Mouse (Mus musculus): ENCODE data around the gene Hoxc5.
A peak's percentile ranks its signal among the peaks of the same experiment; 100 is the strongest.

Gene Hoxc5

GRCm38 (mm10) chr15:103038701-103039480, 71.6 kb downstream of the Hoxc5 start:
- DNase-seq (ENCODE audit: low read depth, low spot score), result no peak

- DNase-seq (ENCODE audit: low read depth, low spot score), result no peak
Observed at GRCm38 (mm10) chr15:103039609-103040008, 72.4 kb downstream of the Hoxc5 start.

GRCm38 (mm10) chr15:103040601-103041000, 73.4 kb downstream of the Hoxc5 start:
- DNase-seq (ENCODE audit: low read depth, low spot score), result no peak

DNA sequence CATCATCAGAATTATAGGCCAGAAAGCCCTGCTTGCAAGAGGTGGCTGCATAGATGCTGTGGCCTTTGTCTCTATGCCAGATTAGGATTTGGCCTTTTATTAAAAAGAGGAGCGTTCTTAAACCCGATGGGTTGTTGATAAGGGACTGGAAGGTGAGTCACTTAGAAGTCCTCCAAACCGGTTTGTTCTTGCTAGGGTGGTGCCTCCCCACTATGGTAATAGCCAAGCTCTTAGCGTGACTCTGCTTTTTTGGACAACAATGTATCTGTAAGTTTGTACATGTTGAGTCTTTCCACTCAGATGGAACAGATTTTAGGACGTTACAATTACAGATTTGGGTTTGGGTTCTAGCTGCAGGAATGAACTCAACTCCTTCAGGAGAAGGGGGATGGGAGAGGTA, 74.4 kb downstream of the Hoxc5 start:
- no peak for DNase-seq (ENCODE audit: low read depth, low spot score)

DNA sequence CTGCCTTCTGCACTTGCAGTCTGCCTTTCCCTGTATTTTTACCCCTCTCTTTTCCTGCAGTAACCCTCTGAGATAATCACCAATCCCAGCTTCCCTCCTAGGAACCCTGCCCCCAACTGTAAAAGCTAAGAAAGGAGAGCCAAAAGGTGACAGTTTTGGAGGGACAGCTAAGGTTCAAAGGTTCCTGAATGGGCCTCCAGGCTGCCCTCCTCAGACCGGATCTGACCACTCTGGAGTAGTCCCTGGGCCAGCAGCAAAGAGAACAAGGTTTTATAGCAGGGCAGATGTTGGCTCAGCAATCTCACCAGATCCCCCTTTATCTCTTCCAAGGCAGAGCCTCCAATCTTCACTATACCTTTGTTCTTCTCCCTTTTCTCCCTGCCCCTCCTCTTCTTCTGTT, 75.0 kb downstream of the Hoxc5 start:
- no peak for DNase-seq (ENCODE audit: low read depth, low spot score)

GRCm38 (mm10) chr15:103051670-103052069, 84.4 kb downstream of the Hoxc5 start:
- peak; percentile 54 for DNase-seq (ENCODE audit: low read depth, low spot score)

GRCm38 (mm10) chr15:103053210-103053609, 86.0 kb downstream of the Hoxc5 start:
- peak; percentile 21 for DNase-seq (ENCODE audit: low read depth, low spot score)

DNA sequence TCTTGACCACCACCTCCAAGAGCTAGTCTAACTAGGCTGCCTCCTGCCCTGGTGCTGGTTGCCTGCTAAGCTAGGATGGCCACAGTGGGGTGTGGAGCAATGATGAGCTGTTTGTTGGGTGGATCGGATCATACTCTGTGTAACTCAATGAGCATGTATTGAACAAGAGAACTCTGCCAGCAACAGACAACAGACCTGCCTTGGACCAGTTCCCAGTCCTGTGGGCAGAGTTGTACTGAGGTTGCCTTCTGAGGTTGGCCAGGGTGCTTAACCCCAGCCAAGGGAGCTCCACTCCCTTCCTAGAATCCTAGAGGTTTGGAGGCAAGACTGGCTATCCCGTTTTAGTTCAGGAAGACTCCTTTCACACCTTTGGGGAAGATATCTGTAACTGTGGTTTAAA, 89.2 kb downstream of the Hoxc5 start:
- no peak for DNase-seq (ENCODE audit: low read depth, low spot score)

- DNase-seq (ENCODE audit: low read depth, low spot score), result no peak
Observed at GRCm38 (mm10) chr15:103058715-103059114, 91.5 kb downstream of the Hoxc5 start.

- no peak for DNase-seq (ENCODE audit: low read depth, low spot score)
Observed at GRCm38 (mm10) chr15:103059393-103059992, 92.2 kb downstream of the Hoxc5 start.

DNA sequence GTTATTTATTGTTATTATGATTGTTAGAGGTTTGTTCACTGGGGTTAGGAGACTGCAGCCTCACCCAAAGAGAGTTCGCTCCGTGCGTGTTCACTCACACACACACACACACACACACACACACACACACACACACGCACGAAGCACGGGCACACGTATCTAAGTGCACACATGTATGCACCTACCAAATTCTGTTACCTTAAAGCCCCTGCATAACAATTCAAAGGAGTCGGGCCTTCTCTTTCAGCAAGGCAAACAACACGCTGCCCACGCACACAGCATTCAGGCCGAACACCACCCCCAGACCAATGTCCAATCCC, 92.7 kb downstream of the Hoxc5 start:
- no peak for DNase-seq (ENCODE audit: low read depth, low spot score)

DNA sequence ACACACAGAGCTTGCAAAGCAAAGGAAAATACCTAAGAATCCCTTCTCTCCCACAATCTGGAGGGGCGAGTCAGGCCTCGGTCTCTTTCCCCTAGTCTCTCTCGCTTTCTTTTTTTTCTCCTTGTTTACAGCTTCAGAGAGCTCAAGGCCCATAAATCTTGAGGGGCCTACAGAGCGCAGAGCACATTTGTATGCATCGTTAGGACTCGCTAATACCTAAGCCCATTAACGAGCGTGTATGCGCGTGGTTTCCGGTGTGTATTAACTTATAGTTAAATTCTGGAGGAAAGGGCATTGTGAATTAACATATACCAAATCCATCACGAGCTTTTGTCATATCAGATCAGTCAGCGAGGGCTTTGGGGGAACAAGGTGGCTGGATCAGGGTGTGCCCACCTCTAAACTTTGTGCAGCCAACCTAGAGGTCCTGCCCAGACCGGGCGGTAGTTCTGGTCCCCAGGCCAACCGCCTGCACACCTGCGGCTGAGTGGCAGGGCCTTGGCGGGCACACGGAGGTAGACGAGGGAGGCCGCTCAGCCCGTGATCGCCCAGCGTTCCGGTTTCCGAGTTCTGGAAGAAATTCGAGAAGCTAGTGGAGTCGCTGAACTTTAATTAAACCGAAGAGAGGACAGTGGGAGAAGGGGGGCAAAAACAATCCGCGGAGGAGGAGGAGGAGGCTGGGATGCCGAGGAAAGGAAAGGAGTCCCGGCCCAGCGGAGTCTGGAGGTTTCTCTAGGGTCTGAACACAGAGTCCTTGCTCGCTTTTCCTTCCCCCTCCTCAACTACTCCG, 93.3 kb downstream of the Hoxc5 start:
- no peak for DNase-seq (ENCODE audit: low read depth, low spot score)

DNA sequence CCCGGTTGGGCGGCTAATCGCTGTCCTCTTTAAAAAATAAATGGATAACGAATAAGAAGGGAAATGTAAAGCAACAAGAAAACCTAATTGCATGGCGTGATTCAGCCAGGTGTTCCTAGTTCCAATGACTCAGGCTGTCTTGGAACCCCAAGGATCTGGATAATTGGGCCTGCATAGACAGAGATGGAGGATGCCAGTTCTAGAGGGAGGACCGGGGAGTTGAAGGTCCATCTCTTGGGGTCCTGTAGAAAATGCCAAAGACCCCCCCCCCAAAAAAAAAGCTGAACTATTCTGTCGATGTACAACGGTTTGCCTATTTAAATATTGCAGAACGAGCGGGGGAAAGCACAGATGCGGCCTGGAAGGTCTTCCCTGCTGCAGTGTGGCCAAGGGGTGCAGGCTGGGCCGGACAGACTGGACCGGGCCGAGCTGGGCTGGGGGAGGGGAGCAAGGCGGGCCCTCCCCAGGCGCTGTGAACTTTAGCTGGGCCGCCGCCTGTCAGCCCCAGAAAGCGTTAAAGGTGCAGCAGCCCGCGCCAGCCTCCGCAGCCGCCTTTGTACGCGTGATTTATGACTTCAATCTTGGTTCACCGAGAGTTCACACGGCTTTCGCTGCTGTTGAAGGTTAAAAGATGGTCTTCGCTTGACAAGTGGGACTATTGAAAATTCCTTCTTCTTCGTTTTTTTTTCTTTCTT, 94.0 kb downstream of the Hoxc5 start:
- DNase-seq (ENCODE audit: low read depth, low spot score), result no peak

DNA sequence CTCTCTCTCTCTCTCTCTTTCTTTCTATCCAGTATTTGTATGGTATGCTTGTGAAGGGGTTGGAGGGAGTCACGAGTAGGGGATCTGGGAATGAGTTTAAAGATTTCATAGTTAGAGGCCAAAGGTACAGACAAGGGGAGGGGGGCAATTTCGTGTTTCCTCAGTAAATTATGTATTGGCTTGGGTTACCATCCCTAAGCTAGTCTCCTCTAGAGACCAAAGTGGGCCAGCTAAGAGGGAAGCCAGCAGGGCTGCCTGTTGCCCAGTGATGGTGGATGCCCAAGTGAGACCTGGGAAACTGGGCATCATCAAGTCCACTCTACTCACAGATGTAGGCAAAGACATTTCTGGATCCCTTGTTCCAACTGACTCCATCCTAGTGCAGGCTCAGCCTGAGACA, 94.7 kb downstream of the Hoxc5 start:
- DNase-seq (ENCODE audit: low read depth, low spot score), result no peak

DNA sequence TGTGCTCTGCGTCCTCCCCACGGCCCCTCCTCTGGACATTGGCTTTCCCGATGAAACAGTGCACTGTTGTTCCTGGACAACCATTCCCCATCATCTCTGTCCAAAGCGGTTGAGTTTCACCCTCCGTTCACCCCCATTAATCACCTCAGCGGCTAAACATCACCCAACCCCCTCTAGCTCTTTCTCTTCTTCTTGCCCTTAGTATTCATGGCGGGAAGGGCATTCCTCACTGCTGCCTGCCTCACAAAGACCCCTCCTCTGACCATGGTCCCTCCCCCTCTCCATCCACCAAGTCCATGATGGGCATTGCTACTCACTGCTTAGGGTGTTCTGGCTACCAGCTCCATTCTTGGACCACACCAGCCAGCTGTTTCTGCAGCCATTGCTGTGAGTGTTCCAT, 98.4 kb downstream of the Hoxc5 start:
- no peak for DNase-seq (ENCODE audit: low read depth, low spot score)
